Mouse (Mus musculus) lung, postnatal 0 days (tissue): ENCODE data around the gene Crim1.

Experiments used
- CTCF ChIP-seq: IDR thresholded peaks from 2 replicates; pipeline ENCODE4 v1.5.1; 2016; ENCODE audit warnings: antibody characterized with exemption, mild to moderate bottlenecking
- EP300 ChIP-seq: IDR thresholded peaks from 2 replicates; pipeline ENCODE4 v1.6.1; 2016; ENCODE audit warnings: antibody characterized with exemption, mild to moderate bottlenecking, control low read depth

- TF ChIP-seq CTCF, result no peak
- no peak for TF ChIP-seq EP300
Measured at GRCm38 (mm10) chr17:78308221-78308620, 108.2 kb downstream of the Crim1 start.
